14 mouse cellular contexts compared by ENCODE assay signal in genomic region chr15:83746311-83746710, GRCm38 (mm10). TPM values are rescaled to one million over a fixed set of nuclear protein-coding genes. Genes with fewer than 3 reads are reported as not detected.
DNase-seq lines count a peak whose midpoint lies in the region; ATAC-seq and TF ChIP-seq lines count a peak whose summit lies in the region.
"Had no signal": no experiment of that assay in that cellular context is flagged by ENCODE, and none has a peak within 500 bp of the region (broad histone marks: within the 10 kb centered on the region; RNA-seq: fewer than 3 reads in every experiment).

No protein-coding gene starts in this region.

- no peaks in the 10 kb centered on the region for H3K9me3 ChIP-seq in ES-E14 (ENCODE audit: control insufficient read depth, insufficient read depth, low read depth, low read length)
- H3K9me3 ChIP-seq in limb, embryonic 10.5 days (replicated peaks) = no peaks in the 10 kb centered on the region
- no peaks in the 10 kb centered on the region for H3K9me3 ChIP-seq in neural tube, embryonic 15.5 days (replicated peaks)
- H3K9me3 ChIP-seq: stomach, embryonic 15.5 days had no signal

- 74% methylated on average over 16 of the region's 16 CpGs for WGBS in limb, embryonic 10.5 days
- WGBS in neural tube, embryonic 15.5 days = 63% methylated on average over 16 of the region's 16 CpGs

- no peaks in the 10 kb centered on the region for H3K27me3 ChIP-seq in limb, embryonic 10.5 days (ENCODE audit: low read depth, poor library complexity, severe bottlenecking)
- no peaks in the 10 kb centered on the region for H3K27me3 ChIP-seq in neural tube, embryonic 15.5 days (replicated peaks)
- H3K27me3 ChIP-seq: stomach, embryonic 15.5 days had no signal

- H3K9ac ChIP-seq in ES-E14 (ENCODE audit: insufficient read depth, low read depth, low read length, poor library complexity, severe bottlenecking) = peak overlapping the region; percentile 14; the same call in 1 of the 2 replicates
- no peak overlapping the region for H3K9ac ChIP-seq in neural tube, embryonic 15.5 days (replicated peaks)
- H3K9ac ChIP-seq: stomach, embryonic 15.5 days had no signal

- no peak overlapping the region for H3K4me2 ChIP-seq in neural tube, embryonic 15.5 days
- H3K4me2 ChIP-seq: stomach, embryonic 15.5 days had no signal

- H3K27ac ChIP-seq in ES-E14 (ENCODE audit: insufficient read depth, low read depth, low read length, poor library complexity, severe bottlenecking) = no peak overlapping the region
- H3K27ac ChIP-seq in limb, embryonic 10.5 days = peak overlapping the region; percentile 30; the same call in 1 of the 2 replicates
- H3K27ac ChIP-seq in neural tube, embryonic 15.5 days (replicated peaks) = no peak overlapping the region
- H3K27ac ChIP-seq: stomach, embryonic 15.5 days had no signal

- peak; percentile 14 for DNase-seq in heart, postnatal 4 days
- no peak for DNase-seq in heart, postnatal 14 days
- no peak for DNase-seq in ES-E14 (ENCODE audit: low read depth, low spot score)
- peak; percentile 56 for DNase-seq in fibroblast of lung, adult 2 months (ENCODE audit: low read depth)
- DNase-seq in limb, embryonic 10.5 days (ENCODE audit: low spot score) = no peak
- DNase-seq in layer of hippocampus, postnatal 25 days (ENCODE audit: extremely low spot score in 1 of 2, low spot score in 1 of 2) = no peak
- DNase-seq: kidney, postnatal 25 days had no signal

- no peak for ATAC-seq in neural tube, embryonic 15.5 days (ENCODE audit: low FRiP score)
- no peak for ATAC-seq in inflammation-experienced regulatory T-cells, adult 6 months
- ATAC-seq: midbrain, embryonic 16.5 days had no signal

- intact Hi-C loops in heart, postnatal 14 days (cut with DNase I) = no loop called here

- in situ Hi-C loops in ES-E14 (cut with MboI; ENCODE audit: low sequenced_read_pairs in 2 of 2, unreplicated experiment in 2 of 2) = no loop called here

- H3K4me3 ChIP-seq in ES-E14 (ENCODE audit: insufficient read depth in 1 of 2, low read depth in 1 of 2, low read length in 2 of 2, poor library complexity in 1 of 2, severe bottlenecking in 1 of 2) = peak overlapping the region in 1 of 2 experiments; percentile 23; a peak in 2 of 4 replicates
- no peak overlapping the region for H3K4me3 ChIP-seq in limb, embryonic 10.5 days
- no peak overlapping the region for H3K4me3 ChIP-seq in neural tube, embryonic 15.5 days (replicated peaks)
- H3K4me3 ChIP-seq: stomach, embryonic 15.5 days had no signal

- no peaks in the 10 kb centered on the region for H3K36me3 ChIP-seq in ES-E14 (ENCODE audit: control insufficient read depth, insufficient read depth, low read length, poor library complexity, severe bottlenecking)
- no peaks in the 10 kb centered on the region for H3K36me3 ChIP-seq in limb, embryonic 10.5 days
- H3K36me3 ChIP-seq in neural tube, embryonic 15.5 days = no peaks in the 10 kb centered on the region
- H3K36me3 ChIP-seq: stomach, embryonic 15.5 days had no signal

- peaks cover 2 to 8% of the 10 kb centered on the region in 2 experiments; a peak in 2 of 4 replicates for H3K4me1 ChIP-seq in ES-E14 (ENCODE audit: control insufficient read depth in 2 of 2, insufficient read depth in 2 of 2, low read length in 2 of 2, poor library complexity in 1 of 2)
- peaks cover 43% of the 10 kb centered on the region for H3K4me1 ChIP-seq in limb, embryonic 10.5 days
- 0 out of 2 replicates have a peak, but pooled peaks cover 3% of the 10 kb centered on the region for H3K4me1 ChIP-seq in neural tube, embryonic 15.5 days

TF ChIP-seq in ES-E14, 5 proteins besides CTCF, POLR2A, EP300 and RAD21:
- TF ChIP-seq CHD2 (IDR thresholded peaks at IDR 0.05; ENCODE audit: low read depth, low read length) (no peak), ZC3H11A (IDR thresholded peaks at IDR 0.05; ENCODE audit: borderline replicate concordance, low read depth, low read length) (no peak), MAFK (IDR thresholded peaks at IDR 0.05; ENCODE audit: insufficient read depth, low read depth, low read length) (no peak), HCFC1 (IDR thresholded peaks at IDR 0.05; ENCODE audit: borderline replicate concordance, insufficient read depth, low read length) (no peak), ZNF384 (IDR thresholded peaks at IDR 0.05; ENCODE audit: low read depth, low read length) (no peak)

RNA-seq across cellular contexts. Expression of gene Scube1, which starts 21.5 kb away (rescaled TPM):
- total RNA-seq in heart, postnatal 4 days (2021) = 1 to 10 TPM; 4.2 to 5.4 TPM
- total RNA-seq in heart, postnatal 14 days (2021) = 1 to 10 TPM; 3.7 to 4.0 TPM
- total RNA-seq in ES-E14 (2012; rRNA removed) = 1.6 and 1.7 TPM in 2 replicates
- 124 TPM in 2 replicates for polyA plus RNA-seq in limb, embryonic 10.5 days (2016; fragmentation: Nextera tagmentation; extraction: Ambion mirVana)
- 10 to 100 TPM; 16.7 to 19.3 TPM for total RNA-seq in layer of hippocampus, postnatal 25 days (2021)
- polyA plus RNA-seq in neural tube, embryonic 15.5 days (2015; fragmentation: Nextera tagmentation; extraction: Ambion mirVana) = 9.1 and 10.4 TPM in 2 replicates
- polyA plus RNA-seq in inflammation-experienced regulatory T-cells, adult 6 months (2017; shearing (Covaris generic)) = not detected

RNA-seq across cellular contexts. Expression of gene Mpped1, which starts 33.0 kb away (rescaled TPM):
- not detected for total RNA-seq in heart, postnatal 4 days (2021)
- total RNA-seq in heart, postnatal 14 days (2021) = not detected
- total RNA-seq in ES-E14 (2012; rRNA removed) = 0.40 and 0.90 TPM in 2 replicates
- 2.4 and 3.8 TPM in 2 replicates for polyA plus RNA-seq in limb, embryonic 10.5 days (2016; fragmentation: Nextera tagmentation; extraction: Ambion mirVana)
- total RNA-seq in layer of hippocampus, postnatal 25 days (2021) = 100 to 1,000 TPM; 165 to 177 TPM
- 28.1 and 31.7 TPM in 2 replicates for polyA plus RNA-seq in neural tube, embryonic 15.5 days (2015; fragmentation: Nextera tagmentation; extraction: Ambion mirVana)
- not detected for polyA plus RNA-seq in inflammation-experienced regulatory T-cells, adult 6 months (2017; shearing (Covaris generic))
- total RNA-seq: gastrocnemius, adult 18-20 months had no signal
- polyA plus RNA-seq: heart, postnatal 0 days; liver, embryonic 16.5 days had no signal

Comparison
In these comparisons a context has a peak if more than half of its experiments do, and no peak if none do; other contexts are left out.
1. DNase-seq: peak in heart, postnatal 4 days (single experiment) and fibroblast of lung, adult 2 months (single experiment); none in heart, postnatal 14 days (0 of 2), ES-E14 (single experiment), limb, embryonic 10.5 days (single experiment) and layer of hippocampus, postnatal 25 days (0 of 2).
2. RNA of gene Mpped1, which starts 33.0 kb away (total RNA-seq): 165 to 177 TPM in layer of hippocampus, postnatal 25 days; 0.40 to 0.90 TPM in ES-E14, not detected in heart, postnatal 4 days and not detected in heart, postnatal 14 days; every median in the first group is over 10 times any median in the second.